Mouse (Mus musculus) liver, embryonic 12.5 days (tissue): ENCODE results near the gene Ghr. TPM values are rescaled to one million over a fixed set of nuclear protein-coding genes. Genes with fewer than 3 reads are reported as not detected.

Experiments
- ATAC-seq: fragments of 200-750 bp; cut with Nextera tagmentation; 2 replicates; pipeline ENCODE4 v1.8.0; 2017; ENCODE audit warnings: moderate number of reproducible peaks, mild to moderate bottlenecking, moderate library complexity
- H3K27ac ChIP-seq: fragments of 300-500 bp; sonication (generic); 2 replicates; pipeline ENCODE4 v1.5.1; 2016; ENCODE audit warnings: mild to moderate bottlenecking
- H3K27me3 ChIP-seq: fragments of 300-500 bp; sonication (generic); replicated peaks from 2 replicates; pipeline ENCODE4 v1.6.1; 2016; ENCODE audit warnings: mild to moderate bottlenecking, moderate library complexity
- H3K36me3 ChIP-seq: fragments of 300-500 bp; sonication (generic); 2 replicates; pipeline ENCODE4 v1.6.1; 2016; ENCODE audit warnings: mild to moderate bottlenecking, moderate library complexity
- H3K4me1 ChIP-seq: fragments of 300-500 bp; sonication (generic); 2 replicates; pipeline ENCODE4 v1.6.1; 2016
- H3K4me2 ChIP-seq: fragments of 300-500 bp; sonication (generic); 2 replicates; pipeline ENCODE4 v1.6.1; 2016; ENCODE audit warnings: mild to moderate bottlenecking, moderate library complexity
- H3K4me3 ChIP-seq: fragments of 300-500 bp; sonication (generic); 2 replicates; pipeline ENCODE4 v1.5.1; 2016; ENCODE audit warnings: mild to moderate bottlenecking, moderate library complexity
- H3K9ac ChIP-seq: fragments of 300-500 bp; sonication (generic); 2 replicates; pipeline ENCODE4 v1.6.1; 2016; ENCODE audit warnings: mild to moderate bottlenecking, moderate library complexity
- H3K9me3 ChIP-seq: fragments of 300-500 bp; sonication (generic); replicated peaks from 2 replicates; pipeline ENCODE4 v1.6.1; 2016; ENCODE audit warnings: mild to moderate bottlenecking, moderate library complexity
- WGBS: fragments of 180-500 bp; shearing (Covaris S2); methylation state at CpG from one replicate; pipeline ENCODE4 v1.1.7; 2016; ENCODE audit not compliant: insufficient replicate concordance; 5-methylcytosine and 5-hydroxymethylcytosine counted together
- polyA plus RNA-seq: library from polyadenylated mRNA; unstranded; fragments of >200 nt; fragmentation: Nextera tagmentation; extraction: Ambion mirVana; gene quantifications from 2 replicates; pipeline ENCODE4 v1.2.1, GENCODE M21; 2016

Gene Ghr
- polyA plus RNA-seq, 1 experiment from 2014 or later, result 24.9 TPM

DNA sequence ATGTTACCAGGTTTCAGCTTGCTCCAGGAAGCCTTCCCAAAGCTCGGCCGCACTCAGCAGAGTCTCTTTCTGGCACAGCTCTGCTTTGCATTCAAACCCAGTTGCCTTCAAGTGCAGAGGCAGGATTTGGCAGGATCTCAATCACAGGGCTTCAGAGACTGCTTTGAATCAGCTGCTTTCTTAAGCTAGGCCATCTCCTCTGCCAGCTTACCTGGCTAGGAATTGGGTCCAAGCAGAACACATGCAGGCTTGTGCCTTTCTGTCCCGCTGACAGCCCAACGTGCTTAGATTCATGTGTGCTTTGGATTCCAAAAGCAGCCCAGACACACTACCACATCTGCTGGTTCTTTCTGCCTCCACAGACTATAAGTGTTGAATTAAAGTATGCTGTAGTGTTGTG is 238.7 kb downstream of the Ghr start:
- WGBS, result 80% methylated on average over 4 of the region's 4 CpGs
- Histone ChIP-seq H3K4me2 (no peak overlapping the region), H3K27me3 (no peaks in the 10 kb centered on the region), H3K9ac (no peak overlapping the region), H3K36me3 (0 out of 2 replicates have a peak, but pooled peaks cover 5% of the 10 kb centered on the region), H3K27ac (no peak overlapping the region), H3K4me3 (no peak overlapping the region), H3K4me1 (no peaks in the 10 kb centered on the region), H3K9me3 (no peaks in the 10 kb centered on the region)
- ATAC-seq, result no peak

DNA sequence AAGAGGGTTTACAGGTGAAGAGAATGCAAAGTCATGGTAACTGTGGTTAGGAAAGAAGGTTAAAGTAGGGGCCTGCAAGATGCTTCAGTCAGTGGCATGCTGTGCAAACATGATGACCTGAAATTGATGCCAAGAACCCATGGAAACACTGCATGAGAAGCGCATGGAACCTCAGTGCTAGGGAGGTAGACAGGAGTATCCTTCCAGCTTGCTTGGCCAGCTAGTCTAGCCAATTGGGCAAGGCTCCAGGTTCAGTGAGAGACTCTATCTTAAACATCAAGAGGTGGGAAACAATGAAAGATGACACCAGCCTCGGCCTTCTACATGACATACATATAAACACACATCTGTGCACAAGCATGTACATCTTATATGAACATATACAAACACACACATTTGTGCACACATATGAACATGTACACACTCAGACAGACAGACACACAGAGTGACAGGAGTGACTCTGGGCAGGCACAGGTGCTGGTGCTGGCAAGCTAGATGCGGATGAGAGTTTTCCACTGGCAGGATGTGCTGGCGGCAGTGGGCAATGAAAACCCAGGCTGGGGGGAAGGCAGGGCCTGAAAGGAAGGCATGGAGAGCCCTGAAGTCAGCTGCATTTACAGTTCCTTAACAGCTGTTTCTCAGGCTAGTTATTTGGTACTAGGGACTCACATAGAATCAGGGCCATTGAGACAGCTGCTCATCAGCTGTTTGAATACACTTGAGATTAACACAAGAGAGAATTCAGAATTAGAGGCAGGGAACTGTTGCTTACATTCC is 241.3 kb downstream of the Ghr start:
- Histone ChIP-seq H3K4me3 (no peak overlapping the region), H3K27me3 (no peaks in the 10 kb centered on the region), H3K27ac (no peak overlapping the region), H3K4me1 (no peaks in the 10 kb centered on the region), H3K4me2 (no peak overlapping the region), H3K9me3 (no peaks in the 10 kb centered on the region), H3K9ac (no peak overlapping the region), H3K36me3 (peaks cover 20% of the 10 kb centered on the region)
- no peak for ATAC-seq
- 79% methylated on average over 4 of the region's 4 CpGs for WGBS

DNA sequence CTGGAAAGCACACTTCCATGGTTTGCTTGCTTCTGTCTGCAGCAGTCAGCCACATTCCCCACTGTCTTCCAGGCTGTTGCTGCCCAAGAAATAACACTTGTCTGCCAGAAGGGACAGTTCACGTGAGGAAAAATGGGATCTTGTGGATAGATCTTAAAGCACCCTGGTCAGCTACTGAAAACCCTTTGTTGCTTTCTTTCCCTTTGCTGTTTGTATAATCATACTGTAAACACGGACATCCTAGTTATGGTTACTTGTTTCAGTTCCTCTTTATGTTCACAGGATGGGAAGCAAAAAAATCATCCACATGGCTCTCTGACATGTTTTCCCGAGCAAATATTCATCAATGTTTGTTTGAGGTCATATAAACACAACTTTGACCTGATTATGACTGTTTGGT is 243.4 kb downstream of the Ghr start:
- WGBS, result 51% methylated on average over 3 of the region's 3 CpGs
- no peak for ATAC-seq
- Histone ChIP-seq H3K4me2 (no peak overlapping the region), H3K9ac (no peak overlapping the region), H3K27me3 (no peaks in the 10 kb centered on the region), H3K27ac (no peak overlapping the region), H3K36me3 (peaks cover 20% of the 10 kb centered on the region), H3K9me3 (no peaks in the 10 kb centered on the region), H3K4me1 (no peaks in the 10 kb centered on the region), H3K4me3 (no peak overlapping the region)

DNA sequence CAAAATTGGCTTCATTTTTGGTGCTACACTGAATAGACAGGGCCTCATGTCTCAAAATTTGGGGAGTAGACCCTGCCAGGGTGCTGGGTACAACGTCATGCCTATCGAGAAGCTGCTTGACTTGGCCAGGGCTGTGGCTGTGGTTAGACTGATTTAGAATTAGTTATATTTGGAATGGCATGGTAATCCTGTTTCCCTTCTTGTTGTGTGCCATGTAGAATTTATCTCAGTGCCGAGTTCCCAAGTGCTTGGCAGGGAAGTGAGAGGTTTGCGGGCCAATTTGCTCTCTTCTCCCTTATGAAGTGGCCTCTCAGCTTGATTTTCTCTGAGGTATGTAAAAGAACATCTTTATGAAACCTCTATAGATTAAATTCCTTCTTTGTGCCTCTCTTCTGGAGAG is 250.8 kb downstream of the Ghr start:
- H3K36me3 ChIP-seq, result peaks cover 14% of the 10 kb centered on the region
- H3K4me1 ChIP-seq, result no peaks in the 10 kb centered on the region
- ATAC-seq, result no peak
- H3K27ac ChIP-seq, result no peak overlapping the region
- no peak overlapping the region for H3K9ac ChIP-seq
- 63% methylated on average over 4 of the region's 4 CpGs for WGBS
- no peaks in the 10 kb centered on the region for H3K9me3 ChIP-seq
- H3K27me3 ChIP-seq, result no peaks in the 10 kb centered on the region
- H3K4me3 ChIP-seq, result no peak overlapping the region
- no peak overlapping the region for H3K4me2 ChIP-seq

DNA sequence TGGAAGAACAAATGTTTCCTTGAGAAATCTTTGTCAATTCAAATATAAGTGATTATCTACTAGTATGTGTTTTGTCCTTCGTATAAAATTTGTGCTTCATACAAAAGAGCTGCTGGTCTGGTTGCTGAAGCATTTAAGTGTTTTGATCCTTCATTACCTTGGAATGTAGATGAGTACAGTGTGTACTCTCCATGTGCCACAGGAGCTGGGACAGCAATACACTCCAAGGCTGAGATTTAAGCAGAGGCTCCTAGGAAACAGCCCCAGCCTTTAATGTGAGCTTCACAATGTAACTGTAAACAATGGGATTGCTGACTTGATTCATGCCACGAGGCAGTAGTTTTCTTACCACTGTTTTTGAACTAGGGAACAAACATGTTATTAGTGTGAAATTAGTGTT is 251.5 kb downstream of the Ghr start:
- Histone ChIP-seq H3K9me3 (no peaks in the 10 kb centered on the region), H3K4me1 (no peaks in the 10 kb centered on the region), H3K9ac (no peak overlapping the region), H3K27me3 (no peaks in the 10 kb centered on the region), H3K4me3 (no peak overlapping the region), H3K36me3 (peaks cover 8% of the 10 kb centered on the region; the same call in 1 of the 2 replicates), H3K4me2 (no peak overlapping the region), H3K27ac (no peak overlapping the region)
- 53% methylated on average over 2 of the region's 2 CpGs for WGBS
- ATAC-seq, result no peak

DNA sequence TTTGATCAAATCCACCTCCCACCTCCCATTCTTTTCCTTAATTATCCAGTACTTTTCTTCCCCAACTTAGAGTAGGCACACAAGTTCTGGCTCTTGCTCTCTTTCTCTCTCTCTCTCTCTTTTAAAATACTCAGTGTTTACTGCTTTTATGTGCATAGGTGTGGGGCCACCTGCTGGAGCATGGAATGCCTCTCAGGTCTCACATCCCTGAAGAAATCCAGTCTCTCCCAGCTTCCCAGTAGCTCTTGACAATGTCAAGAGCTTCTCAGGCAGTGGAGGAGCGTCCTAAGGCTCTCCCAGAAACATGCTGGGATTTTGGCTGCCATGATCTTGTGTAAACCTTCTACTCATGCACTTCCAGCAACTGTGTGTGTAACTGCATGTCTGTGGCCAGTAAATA is 253.0 kb downstream of the Ghr start:
- Histone ChIP-seq H3K9ac (no peak overlapping the region), H3K4me2 (no peak overlapping the region), H3K4me3 (no peak overlapping the region), H3K4me1 (no peaks in the 10 kb centered on the region), H3K9me3 (no peaks in the 10 kb centered on the region), H3K27ac (no peak overlapping the region), H3K36me3 (peaks cover 8% of the 10 kb centered on the region; the same call in 1 of the 2 replicates), H3K27me3 (no peaks in the 10 kb centered on the region)
- ATAC-seq, result no peak
- 37% methylated on average over 1 of the region's 1 CpGs for WGBS

DNA sequence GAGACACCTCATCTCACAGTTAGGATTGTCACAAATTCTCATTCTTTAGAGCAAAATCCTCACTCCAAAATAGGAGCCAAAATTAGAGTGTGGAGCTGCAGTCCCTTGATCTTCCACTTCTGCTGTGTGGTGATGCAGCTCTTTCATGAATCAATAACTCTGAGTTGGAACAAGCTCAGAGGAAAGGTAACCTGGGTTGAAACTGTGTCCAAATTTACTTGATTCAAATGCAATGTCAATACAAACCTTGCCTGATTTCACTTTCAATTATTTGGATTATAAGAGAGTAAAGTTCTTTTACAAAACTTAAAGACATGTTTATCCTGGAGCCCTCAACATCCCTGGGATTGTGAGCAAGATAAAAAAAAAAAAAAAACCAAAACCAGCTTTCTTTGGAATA is 260.3 kb downstream of the Ghr start:
- H3K27ac ChIP-seq, result no peak overlapping the region
- no peak overlapping the region for H3K9ac ChIP-seq
- no peaks in the 10 kb centered on the region for H3K4me1 ChIP-seq
- no peak overlapping the region for H3K4me2 ChIP-seq
- H3K27me3 ChIP-seq, result no peaks in the 10 kb centered on the region
- no peaks in the 10 kb centered on the region for H3K9me3 ChIP-seq
- no peak for ATAC-seq
- H3K4me3 ChIP-seq, result no peak overlapping the region
- H3K36me3 ChIP-seq, result peaks cover 9% of the 10 kb centered on the region; the same call in 1 of the 2 replicates

DNA sequence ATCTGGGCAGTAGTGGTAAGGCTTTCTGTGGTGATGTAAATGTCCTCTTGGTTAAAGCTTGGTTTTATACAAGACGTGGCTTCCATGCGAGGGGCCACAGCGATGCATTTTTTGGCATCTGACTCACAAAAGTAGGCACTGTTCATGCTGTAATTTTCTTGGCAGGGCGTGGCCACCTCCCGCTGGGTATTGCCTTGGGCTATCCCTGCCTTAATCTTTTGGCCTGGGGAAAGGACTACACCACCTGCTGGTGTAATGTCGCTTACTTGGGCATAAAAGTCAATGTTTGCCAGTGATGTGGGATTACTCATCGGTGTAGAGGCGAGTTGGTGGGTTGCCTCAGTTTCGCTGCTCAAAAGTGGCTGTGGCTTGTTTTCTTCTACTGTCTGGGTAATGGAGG is 263.4 kb downstream of the Ghr start:
- WGBS, result 72% methylated on average over 9 of the region's 9 CpGs
- Histone ChIP-seq H3K4me2 (no peak overlapping the region), H3K36me3 (peaks cover 9% of the 10 kb centered on the region; the same call in 1 of the 2 replicates), H3K9ac (no peak overlapping the region), H3K4me1 (no peaks in the 10 kb centered on the region), H3K27ac (no peak overlapping the region), H3K9me3 (no peaks in the 10 kb centered on the region), H3K27me3 (no peaks in the 10 kb centered on the region), H3K4me3 (no peak overlapping the region)
- no peak for ATAC-seq

DNA sequence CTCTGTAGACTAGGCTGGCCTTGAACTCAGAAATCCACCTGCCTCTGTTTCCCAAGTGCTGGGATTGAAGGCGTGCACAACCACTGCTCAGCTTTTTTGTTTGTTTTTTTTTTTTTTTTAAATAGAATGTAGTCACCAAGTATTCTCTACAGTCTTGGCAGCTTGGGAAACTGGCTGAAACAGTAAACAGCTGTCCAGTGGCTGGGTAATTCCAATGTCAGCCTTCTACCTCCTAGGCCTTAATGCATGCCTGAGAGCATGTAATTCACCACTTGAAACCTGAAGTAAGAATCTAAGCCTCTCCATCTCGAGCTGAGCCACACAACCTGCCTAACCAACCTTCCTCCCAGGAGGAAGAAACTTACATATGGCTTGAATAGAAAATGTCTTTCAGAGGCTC is 266.7 kb downstream of the Ghr start:
- Histone ChIP-seq H3K9me3 (no peaks in the 10 kb centered on the region), H3K4me1 (no peaks in the 10 kb centered on the region), H3K9ac (no peak overlapping the region), H3K27ac (no peak overlapping the region), H3K4me2 (no peak overlapping the region), H3K36me3 (peaks cover 9% of the 10 kb centered on the region; the same call in 1 of the 2 replicates), H3K27me3 (no peaks in the 10 kb centered on the region), H3K4me3 (no peak overlapping the region)
- ATAC-seq, result no peak
- 53% methylated on average over 2 of the region's 2 CpGs for WGBS

DNA sequence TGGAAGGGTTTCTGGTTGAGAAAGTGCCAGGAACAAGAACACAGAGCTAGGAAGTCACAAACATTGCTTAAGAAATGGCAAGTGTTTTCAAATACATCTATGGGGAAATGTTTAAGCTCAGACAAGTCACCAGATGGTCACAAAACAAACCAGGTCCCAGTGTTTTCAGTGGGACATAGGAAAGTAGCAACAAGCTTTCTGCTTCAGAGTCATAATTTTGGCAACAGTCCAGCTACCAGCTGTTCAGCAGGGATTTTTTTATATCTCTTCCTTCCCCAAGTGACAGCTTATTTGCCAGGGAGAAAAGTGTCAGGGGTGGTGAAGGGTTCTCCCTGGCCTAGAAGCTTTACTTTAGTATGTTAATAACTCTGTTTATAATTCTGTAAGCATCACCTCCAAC is 270.4 kb downstream of the Ghr start:
- Histone ChIP-seq H3K9ac (no peak overlapping the region), H3K36me3 (no peaks in the 10 kb centered on the region), H3K27ac (no peak overlapping the region), H3K4me3 (no peak overlapping the region), H3K4me2 (no peak overlapping the region), H3K9me3 (no peaks in the 10 kb centered on the region), H3K27me3 (no peaks in the 10 kb centered on the region), H3K4me1 (no peaks in the 10 kb centered on the region)
- ATAC-seq, result no peak

DNA sequence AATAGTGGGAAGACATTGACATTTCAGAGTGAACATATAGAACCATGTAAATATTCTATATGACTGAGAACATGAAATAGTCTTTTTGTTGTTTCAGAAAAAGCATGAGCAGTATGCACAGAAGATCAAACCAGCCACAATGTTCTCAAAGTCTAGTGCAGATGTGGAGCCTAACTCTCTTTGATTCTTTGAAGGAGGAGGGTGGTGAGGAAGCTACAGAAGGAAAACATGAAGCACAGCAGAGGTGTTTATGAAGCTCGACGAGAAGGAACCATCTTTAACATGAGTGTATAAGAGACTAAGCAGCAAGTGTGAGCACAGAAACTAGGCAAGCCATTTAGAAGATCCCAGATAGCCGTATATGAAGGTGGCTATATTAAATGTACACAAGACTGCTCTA is 273.4 kb downstream of the Ghr start:
- Histone ChIP-seq H3K4me3 (no peak overlapping the region), H3K4me1 (no peaks in the 10 kb centered on the region), H3K4me2 (no peak overlapping the region), H3K27ac (no peak overlapping the region), H3K36me3 (no peaks in the 10 kb centered on the region), H3K9ac (no peak overlapping the region), H3K9me3 (no peaks in the 10 kb centered on the region), H3K27me3 (no peaks in the 10 kb centered on the region)
- no peak for ATAC-seq
- WGBS, result 59% methylated on average over 3 of the region's 3 CpGs

DNA sequence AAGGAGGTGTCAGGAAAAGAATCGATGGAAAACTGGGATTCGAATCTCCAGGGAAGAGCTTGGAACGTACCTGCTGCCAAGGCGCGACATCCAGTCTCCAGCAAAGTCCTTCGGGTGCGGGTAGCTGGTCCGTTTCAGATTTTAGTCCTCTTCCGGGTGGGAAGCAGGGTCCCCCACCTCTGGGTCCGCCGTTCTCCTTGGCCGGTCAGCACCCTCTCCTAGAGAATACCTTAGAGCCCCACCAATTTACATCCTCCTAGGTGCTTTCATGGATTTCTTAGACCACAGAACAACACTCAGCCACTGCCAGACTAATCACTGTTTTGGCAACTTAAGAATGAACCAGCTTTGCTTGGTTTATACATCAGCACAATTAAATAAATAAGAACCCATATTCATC is 279.9 kb downstream of the Ghr start, which contains the start of gene Ccdc152:
TSS of gene Ccdc152 (minus strand) at position 101 of the 400 bp plus-strand sequence.
- no peak within 1 kb of the TSS for H3K4me3 ChIP-seq
- H3K4me2 ChIP-seq, result no peak within 1 kb of the TSS
- no peak for ATAC-seq
- no peaks in the 10 kb centered on the region for H3K4me1 ChIP-seq
- H3K36me3 ChIP-seq, result no peaks in the 10 kb centered on the region
- no peak within 1 kb of the TSS for H3K9ac ChIP-seq
- H3K27me3 ChIP-seq, result no peaks in the 10 kb centered on the region
- H3K27ac ChIP-seq, result no peak within 1 kb of the TSS
- 79% methylated on average over 12 of the region's 12 CpGs for WGBS
- no peaks in the 10 kb centered on the region for H3K9me3 ChIP-seq
